Mouse (Mus musculus): ENCODE data around the gene 1700023F06Rik. TPM values are rescaled to one million over a fixed set of nuclear protein-coding genes. Genes with fewer than 3 reads are reported as not detected.

1700023F06Rik gene
- polyA plus RNA-seq, 1 experiment: 2.0 TPM

GRCm38 (mm10) chr11:103192230-103192955 is 16.0 kb downstream of the 1700023F06Rik start:
- TF ChIP-seq POLR2A (IDR thresholded peaks at IDR 0.05; ENCODE audit: insufficient read depth, low read length) (no peak), EP300 (IDR thresholded peaks at IDR 0.05; ENCODE audit: insufficient read depth, low read depth, low read length) (no peak), CTCF (IDR thresholded peaks at IDR 0.05; ENCODE audit: low read depth, low read length) (no peak)
- 0 out of 2 replicates have a peak overlapping the region, but pooled peaks have one; percentile 10 for H3K9ac ChIP-seq (ENCODE audit: low read depth, poor library complexity, severe bottlenecking)

GRCm38 (mm10) chr11:103184891-103185290 is 23.5 kb downstream of the 1700023F06Rik start:
- H3K9ac ChIP-seq (ENCODE audit: low read depth, poor library complexity, severe bottlenecking): no peak overlapping the region
- TF ChIP-seq CTCF (IDR thresholded peaks at IDR 0.05; ENCODE audit: low read depth, low read length) (peak; percentile 49), EP300 (IDR thresholded peaks at IDR 0.05; ENCODE audit: insufficient read depth, low read depth, low read length) (no peak), POLR2A (IDR thresholded peaks at IDR 0.05; ENCODE audit: insufficient read depth, low read length) (no peak)

More at GRCm38 (mm10) chr11:103192230-103192955, 16.0 kb downstream of the 1700023F06Rik start:
- Histone ChIP-seq H3K9me3 (replicated peaks; ENCODE audit: control insufficient read depth, insufficient read depth, low read length, poor library complexity, severe bottlenecking) (no peaks in the 10 kb centered on the region), H3K36me3 (ENCODE audit: control insufficient read depth, insufficient read depth, low read length, poor library complexity, severe bottlenecking) (no peaks in the 10 kb centered on the region), H3K4me3 (ENCODE audit: low read depth, low read length) (peak overlapping the region; percentile 46), H3K27ac (ENCODE audit: insufficient read depth, low read length) (no peak overlapping the region), H3K4me1 (ENCODE audit: control insufficient read depth, insufficient read depth, low read length) (peaks cover 1% of the 10 kb centered on the region), H3K27me3 (ENCODE audit: control insufficient read depth, insufficient read depth, low read length, poor library complexity, severe bottlenecking) (no peaks in the 10 kb centered on the region)

GRCm38 (mm10) chr11:103181911-103182310 is 26.4 kb downstream of the 1700023F06Rik start:
- Histone ChIP-seq H3K4me3 (ENCODE audit: low read depth, low read length) (no peak overlapping the region), H3K27ac (ENCODE audit: insufficient read depth, low read length) (no peak overlapping the region), H3K36me3 (ENCODE audit: control insufficient read depth, insufficient read depth, low read length, poor library complexity, severe bottlenecking) (no peaks in the 10 kb centered on the region), H3K9me3 (replicated peaks; ENCODE audit: control insufficient read depth, insufficient read depth, low read length, poor library complexity, severe bottlenecking) (no peaks in the 10 kb centered on the region), H3K9ac (ENCODE audit: low read depth, poor library complexity, severe bottlenecking) (no peak overlapping the region), H3K4me1 (ENCODE audit: control insufficient read depth, insufficient read depth, low read length) (no peaks in the 10 kb centered on the region), H3K27me3 (ENCODE audit: control insufficient read depth, insufficient read depth, low read length, poor library complexity, severe bottlenecking) (no peaks in the 10 kb centered on the region)
- TF ChIP-seq EP300 (IDR thresholded peaks at IDR 0.05; ENCODE audit: insufficient read depth, low read depth, low read length) (no peak), POLR2A (IDR thresholded peaks at IDR 0.05; ENCODE audit: insufficient read depth, low read length) (no peak), CTCF (IDR thresholded peaks at IDR 0.05; ENCODE audit: low read depth, low read length) (no peak)

More at GRCm38 (mm10) chr11:103184891-103185290, 23.5 kb downstream of the 1700023F06Rik start:
- Histone ChIP-seq H3K36me3 (ENCODE audit: control insufficient read depth, insufficient read depth, low read length, poor library complexity, severe bottlenecking) (no peaks in the 10 kb centered on the region), H3K9me3 (replicated peaks; ENCODE audit: control insufficient read depth, insufficient read depth, low read length, poor library complexity, severe bottlenecking) (no peaks in the 10 kb centered on the region), H3K27ac (ENCODE audit: insufficient read depth, low read length) (no peak overlapping the region), H3K4me1 (ENCODE audit: control insufficient read depth, insufficient read depth, low read length) (no peaks in the 10 kb centered on the region), H3K27me3 (ENCODE audit: control insufficient read depth, insufficient read depth, low read length, poor library complexity, severe bottlenecking) (no peaks in the 10 kb centered on the region), H3K4me3 (ENCODE audit: low read depth, low read length) (no peak overlapping the region)

- H3K36me3 ChIP-seq (ENCODE audit: control insufficient read depth, insufficient read depth, low read length, poor library complexity, severe bottlenecking): no peaks in the 10 kb centered on the region
- H3K27me3 ChIP-seq (ENCODE audit: control insufficient read depth, insufficient read depth, low read length, poor library complexity, severe bottlenecking): no peaks in the 10 kb centered on the region
- TF ChIP-seq POLR2A (IDR thresholded peaks at IDR 0.05; ENCODE audit: insufficient read depth, low read length) (no peak), CTCF (IDR thresholded peaks at IDR 0.05; ENCODE audit: low read depth, low read length) (no peak), EP300 (IDR thresholded peaks at IDR 0.05; ENCODE audit: insufficient read depth, low read depth, low read length) (no peak)
- no peak overlapping the region for H3K9ac ChIP-seq (ENCODE audit: low read depth, poor library complexity, severe bottlenecking)
- H3K27ac ChIP-seq (ENCODE audit: insufficient read depth, low read length): no peak overlapping the region
- no peak overlapping the region for H3K4me3 ChIP-seq (ENCODE audit: low read depth, low read length)
- no peaks in the 10 kb centered on the region for H3K4me1 ChIP-seq (ENCODE audit: control insufficient read depth, insufficient read depth, low read length)
- no peaks in the 10 kb centered on the region for H3K9me3 ChIP-seq (replicated peaks; ENCODE audit: control insufficient read depth, insufficient read depth, low read length, poor library complexity, severe bottlenecking)
Measured at GRCm38 (mm10) chr11:103181349-103181748, 27.0 kb downstream of the 1700023F06Rik start.

- H3K36me3 ChIP-seq (ENCODE audit: control insufficient read depth, insufficient read depth, low read length, poor library complexity, severe bottlenecking): no peaks in the 10 kb centered on the region
- no peak overlapping the region for H3K27ac ChIP-seq (ENCODE audit: insufficient read depth, low read length)
- no peaks in the 10 kb centered on the region for H3K27me3 ChIP-seq (ENCODE audit: control insufficient read depth, insufficient read depth, low read length, poor library complexity, severe bottlenecking)
- no peak overlapping the region for H3K4me3 ChIP-seq (ENCODE audit: low read depth, low read length)
- no peak for TF ChIP-seq EP300 (IDR thresholded peaks at IDR 0.05; ENCODE audit: insufficient read depth, low read depth, low read length)
- TF ChIP-seq CTCF (IDR thresholded peaks at IDR 0.05; ENCODE audit: low read depth, low read length): no peak
- TF ChIP-seq POLR2A (IDR thresholded peaks at IDR 0.05; ENCODE audit: insufficient read depth, low read length): no peak
- H3K9ac ChIP-seq (ENCODE audit: low read depth, poor library complexity, severe bottlenecking): no peak overlapping the region
- no peaks in the 10 kb centered on the region for H3K9me3 ChIP-seq (replicated peaks; ENCODE audit: control insufficient read depth, insufficient read depth, low read length, poor library complexity, severe bottlenecking)
- peaks cover 2% of the 10 kb centered on the region for H3K4me1 ChIP-seq (ENCODE audit: control insufficient read depth, insufficient read depth, low read length)
Measured at GRCm38 (mm10) chr11:103180426-103180825, 27.9 kb downstream of the 1700023F06Rik start.

- Histone ChIP-seq H3K9me3 (replicated peaks; ENCODE audit: control insufficient read depth, insufficient read depth, low read length, poor library complexity, severe bottlenecking) (no peaks in the 10 kb centered on the region), H3K27ac (ENCODE audit: insufficient read depth, low read length) (no peak overlapping the region), H3K36me3 (ENCODE audit: control insufficient read depth, insufficient read depth, low read length, poor library complexity, severe bottlenecking) (no peaks in the 10 kb centered on the region), H3K9ac (ENCODE audit: low read depth, poor library complexity, severe bottlenecking) (no peak overlapping the region), H3K27me3 (ENCODE audit: control insufficient read depth, insufficient read depth, low read length, poor library complexity, severe bottlenecking) (no peaks in the 10 kb centered on the region), H3K4me1 (ENCODE audit: control insufficient read depth, insufficient read depth, low read length) (peaks cover 2% of the 10 kb centered on the region), H3K4me3 (ENCODE audit: low read depth, low read length) (no peak overlapping the region)
- TF ChIP-seq POLR2A (IDR thresholded peaks at IDR 0.05; ENCODE audit: insufficient read depth, low read length) (no peak), EP300 (IDR thresholded peaks at IDR 0.05; ENCODE audit: insufficient read depth, low read depth, low read length) (no peak), CTCF (IDR thresholded peaks at IDR 0.05; ENCODE audit: low read depth, low read length) (no peak)
Measured at GRCm38 (mm10) chr11:103178748-103179147, 29.6 kb downstream of the 1700023F06Rik start.

Data from ES-Bruce4 (cell line).